Mouse (Mus musculus): ENCODE measurements around the gene Nrxn1.

Nrxn1 gene

DNA sequence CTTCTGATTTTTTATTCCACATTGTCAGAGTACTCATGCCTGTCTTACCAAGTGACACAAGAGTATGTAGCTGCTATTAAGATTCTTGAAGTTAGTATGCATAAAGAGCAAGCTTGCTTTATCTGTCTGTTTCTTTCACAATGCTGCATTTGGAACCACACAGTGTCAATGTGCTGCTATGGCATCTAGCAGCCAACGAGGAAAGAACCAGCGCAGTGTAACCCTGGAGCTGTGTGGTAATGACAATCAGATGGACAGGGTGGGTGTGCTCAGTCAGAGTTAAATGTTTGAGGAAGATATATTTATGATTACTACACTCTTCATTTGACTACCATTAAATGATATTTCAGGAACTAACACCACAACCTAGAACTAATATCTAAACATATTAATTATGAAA, 102.1 kb downstream of the Nrxn1 start:
- no peak for DNase-seq (ENCODE audit: low read depth in 2 of 2, low spot score in 2 of 2)

DNA sequence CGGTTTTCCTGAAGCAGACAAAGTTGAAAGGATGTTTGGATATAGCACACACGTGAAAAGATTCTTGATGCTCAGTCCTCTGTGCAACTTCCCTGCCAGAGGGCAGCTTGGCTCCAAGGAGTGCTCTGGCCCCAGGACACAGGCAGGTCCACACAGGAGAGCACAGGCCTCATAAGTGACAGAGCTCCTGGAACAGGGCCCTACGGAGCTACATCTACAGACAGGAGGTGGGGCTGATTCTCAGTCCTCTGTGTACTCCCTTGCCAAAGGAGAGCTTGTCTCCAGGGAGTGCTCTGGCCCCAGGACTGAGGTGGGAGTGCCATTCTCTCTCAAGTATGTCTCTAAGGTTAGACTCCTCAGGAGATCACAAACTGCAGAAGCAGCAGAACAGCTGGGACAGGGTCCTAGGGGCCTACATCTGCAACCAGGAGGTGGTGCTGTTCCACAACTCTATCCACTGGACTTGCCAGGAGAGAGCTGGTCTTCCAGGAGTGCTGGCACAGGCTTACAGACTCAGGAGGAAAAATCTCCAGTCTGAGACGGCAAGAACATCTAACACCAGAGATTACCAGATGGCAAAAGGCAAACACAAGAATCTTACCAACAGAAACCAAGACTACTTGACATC, 129.9 kb downstream of the Nrxn1 start:
- DNase-seq (ENCODE audit: low read depth in 2 of 2, low spot score in 2 of 2), result no peak

DNA sequence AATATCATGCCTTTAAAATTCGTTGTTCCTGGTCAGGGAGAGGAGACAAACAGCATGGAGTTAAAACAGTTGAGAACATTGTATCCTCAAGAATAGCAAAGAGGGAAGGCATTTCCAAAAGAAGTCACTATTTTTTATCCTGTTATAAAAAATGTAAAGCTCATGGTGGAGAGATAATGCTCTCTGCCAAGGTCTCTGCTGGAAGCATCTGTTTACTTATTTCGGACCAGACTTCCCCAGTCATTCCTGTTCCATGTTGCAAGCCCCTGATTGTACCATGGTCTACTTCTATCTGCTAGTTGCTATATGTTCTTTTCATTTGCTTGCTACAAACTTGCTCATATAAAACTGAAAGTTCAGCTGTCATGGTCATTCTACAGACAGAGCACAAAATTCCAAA, 137.7 kb downstream of the Nrxn1 start:
- DNase-seq (ENCODE audit: low read depth in 2 of 2, low spot score in 2 of 2), result no peak

DNA sequence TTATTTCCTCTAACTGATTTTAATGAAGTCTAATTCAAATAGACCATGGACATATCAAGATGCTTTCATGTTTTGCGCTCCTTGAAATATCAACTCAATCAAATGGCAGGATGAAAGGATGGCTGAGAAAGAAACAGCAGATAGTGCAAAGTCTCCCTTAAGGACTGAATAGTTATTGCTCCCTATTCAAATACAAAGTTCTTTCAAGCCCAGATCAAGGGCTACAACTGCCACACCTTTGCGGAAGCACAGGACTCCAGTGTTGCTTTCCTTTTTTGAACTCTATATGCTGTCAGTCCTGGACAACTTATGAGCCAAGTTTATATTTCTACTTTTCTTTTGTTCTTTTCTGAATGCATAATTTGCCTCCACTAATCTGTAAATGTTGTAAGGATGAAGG, 157.9 kb downstream of the Nrxn1 start:
- DNase-seq (ENCODE audit: low read depth in 2 of 2, low spot score in 2 of 2), result no peak

DNA sequence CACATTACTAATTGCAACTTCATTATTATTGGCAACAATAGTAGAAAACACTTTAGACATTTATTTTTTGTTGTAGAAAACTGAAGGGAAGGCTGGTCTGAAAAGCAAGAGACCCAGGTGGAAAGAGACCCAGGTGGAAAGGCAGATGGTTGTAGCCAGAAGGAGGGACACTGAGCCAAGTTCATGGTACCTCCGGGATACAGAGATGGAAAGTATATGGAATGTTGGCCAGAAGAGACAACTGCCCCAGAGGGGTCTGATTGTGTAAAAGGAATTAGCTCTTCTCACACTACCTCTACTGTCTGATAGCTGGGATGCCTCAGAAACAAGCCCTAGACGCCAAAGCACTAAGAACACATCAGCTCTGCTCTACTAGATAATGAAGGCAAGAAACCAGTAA, 179.6 kb downstream of the Nrxn1 start:
- no peak for DNase-seq (ENCODE audit: low read depth in 2 of 2, low spot score in 2 of 2)

DNA sequence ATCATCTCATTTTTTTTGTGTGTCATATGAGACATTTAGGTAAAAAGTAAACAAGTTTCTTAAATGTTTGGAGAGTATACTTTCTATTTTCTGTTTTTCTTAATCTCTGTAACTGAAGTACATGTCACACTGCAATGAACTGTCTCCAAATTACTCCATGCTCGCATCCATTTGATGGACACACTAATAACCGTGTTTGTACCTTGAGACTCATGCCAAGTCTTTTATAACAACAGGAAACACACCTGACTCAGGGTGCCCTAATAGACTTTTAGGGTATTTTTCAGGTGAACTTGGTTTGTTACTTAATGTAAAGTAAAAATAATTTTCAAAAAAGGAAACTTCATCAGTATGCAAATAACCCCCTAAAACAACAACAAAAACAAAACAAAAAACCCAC, 180.1 kb downstream of the Nrxn1 start:
- DNase-seq (ENCODE audit: low read depth in 2 of 2, low spot score in 2 of 2), result no peak

DNA sequence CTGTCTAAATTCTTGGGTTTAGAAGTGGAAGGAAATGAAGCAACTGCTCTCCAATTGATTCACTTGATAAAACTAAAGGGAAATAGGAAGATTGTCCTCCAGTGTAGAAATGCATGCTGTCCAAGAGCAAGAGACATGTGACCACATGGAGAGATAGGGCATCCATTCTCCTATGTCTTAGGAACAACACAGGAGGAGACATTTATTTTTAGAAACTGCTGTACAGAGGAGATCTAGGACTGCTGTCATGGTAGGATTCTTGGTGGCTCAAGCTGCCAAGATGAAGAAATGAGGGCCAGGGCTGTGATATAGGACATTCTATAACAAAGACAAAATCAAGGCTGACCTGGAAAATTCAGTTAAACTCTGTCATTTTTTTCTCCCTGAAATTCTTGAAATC, 180.5 kb downstream of the Nrxn1 start:
- no peak for DNase-seq (ENCODE audit: low read depth in 2 of 2, low spot score in 2 of 2)

DNA sequence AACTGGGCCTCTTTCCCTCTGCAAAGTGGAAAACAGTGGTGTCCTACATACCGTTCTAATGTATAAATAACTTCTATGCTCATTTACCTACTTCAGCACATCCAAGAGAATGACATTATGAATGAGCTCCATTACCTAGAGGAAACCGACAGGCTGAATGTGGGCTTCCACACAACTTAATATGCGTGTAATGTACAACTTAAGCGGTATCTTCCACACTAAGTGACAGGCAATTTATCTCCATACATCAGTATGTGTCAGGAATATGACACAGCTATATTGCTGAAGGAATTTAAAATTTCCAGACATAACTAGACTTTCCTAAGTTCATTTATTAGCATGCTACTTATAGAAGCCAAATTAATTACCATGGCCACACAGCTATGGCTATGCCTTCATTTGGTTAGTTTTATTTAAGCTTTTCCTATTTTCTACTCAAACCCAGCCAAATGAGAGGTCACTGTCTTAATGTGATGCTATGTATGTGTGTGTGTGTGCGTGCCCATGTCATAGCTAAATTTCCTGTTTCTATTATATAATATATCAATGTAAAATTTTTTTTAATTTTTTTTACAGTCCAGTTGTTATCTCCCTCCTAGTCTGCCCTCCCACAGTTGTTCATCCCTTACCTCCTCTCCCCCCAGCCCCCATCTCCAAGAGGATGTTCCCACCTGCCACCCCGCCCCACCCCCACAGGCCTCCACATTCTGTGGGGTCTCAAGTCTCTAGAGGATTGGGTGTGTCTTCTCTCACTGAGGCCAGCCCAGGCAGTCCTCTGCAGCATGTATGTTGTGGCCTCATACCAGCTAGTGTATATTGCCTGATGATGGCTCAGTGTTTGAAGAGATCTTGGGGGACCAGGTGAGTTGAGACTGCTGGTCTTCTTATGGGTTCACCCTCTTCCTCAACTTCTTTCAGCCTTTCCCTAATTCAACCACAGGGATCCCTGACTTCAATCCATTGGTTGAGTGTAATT, 186.5 kb downstream of the Nrxn1 start:
- DNase-seq (ENCODE audit: low read depth in 2 of 2, low spot score in 2 of 2), result no peak

DNA sequence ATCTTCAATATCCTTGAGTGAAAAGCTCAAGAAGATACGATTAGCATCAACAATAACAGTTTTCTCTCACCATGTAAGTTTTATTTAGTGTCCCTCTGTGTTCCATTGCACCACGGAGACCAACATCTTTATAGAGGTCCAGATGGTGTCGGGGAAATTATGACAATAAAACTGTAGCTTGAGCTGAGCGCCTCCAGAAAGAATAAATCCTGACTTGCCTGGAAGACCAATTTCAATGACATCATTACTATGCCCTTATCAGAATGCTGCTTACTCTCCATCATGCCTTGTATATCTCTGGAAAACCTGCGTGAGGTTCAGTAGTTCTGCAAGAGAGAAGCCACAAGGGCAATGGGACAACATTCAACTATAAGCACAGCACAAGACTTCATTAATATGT, 187.7 kb downstream of the Nrxn1 start:
- DNase-seq (ENCODE audit: low read depth in 2 of 2, low spot score in 2 of 2), result no peak

DNA sequence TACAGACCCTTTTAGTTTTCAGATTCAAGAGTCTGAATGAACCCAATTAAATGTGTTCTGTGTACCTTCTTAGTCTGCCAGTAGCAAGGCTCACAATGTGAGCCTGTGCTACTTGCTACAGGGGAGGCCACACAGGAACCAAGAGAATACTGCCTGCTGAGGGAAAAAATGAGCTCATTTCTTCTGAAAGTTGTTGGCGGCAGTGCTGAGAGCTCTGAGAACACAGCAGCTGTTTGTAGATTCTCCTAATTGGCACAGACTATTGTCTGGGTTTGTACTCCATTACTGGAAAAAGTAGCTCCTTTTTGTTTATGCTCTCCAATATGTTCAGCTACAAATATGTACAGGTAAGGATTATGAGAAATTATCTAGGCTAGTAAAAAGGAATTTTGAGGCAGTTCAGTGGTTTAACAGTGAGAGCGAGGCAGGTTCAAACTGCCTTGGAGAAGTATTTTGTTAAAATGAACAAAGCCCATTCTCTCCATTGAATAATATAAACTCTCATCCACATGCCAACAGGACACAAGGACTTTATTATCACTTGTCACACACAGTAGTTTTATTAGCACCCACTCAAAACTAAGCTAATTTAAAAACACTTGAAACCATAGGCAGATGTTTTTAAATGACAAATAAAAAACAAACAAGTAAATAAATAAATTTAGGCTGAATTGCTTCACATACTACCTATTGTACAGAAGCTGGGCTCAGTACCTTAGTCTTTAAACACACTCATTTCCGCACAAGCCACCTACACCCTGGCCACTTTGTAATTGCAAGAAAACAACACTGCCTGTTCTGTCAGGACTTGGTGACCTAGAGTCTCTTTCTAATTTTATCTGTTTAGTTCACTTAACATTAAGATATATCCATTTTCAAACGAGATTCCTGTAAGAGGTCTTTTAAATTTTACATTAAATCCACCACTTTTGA, 200.3 kb downstream of the Nrxn1 start:
- DNase-seq (ENCODE audit: low read depth in 2 of 2, low spot score in 2 of 2), result no peak

DNA sequence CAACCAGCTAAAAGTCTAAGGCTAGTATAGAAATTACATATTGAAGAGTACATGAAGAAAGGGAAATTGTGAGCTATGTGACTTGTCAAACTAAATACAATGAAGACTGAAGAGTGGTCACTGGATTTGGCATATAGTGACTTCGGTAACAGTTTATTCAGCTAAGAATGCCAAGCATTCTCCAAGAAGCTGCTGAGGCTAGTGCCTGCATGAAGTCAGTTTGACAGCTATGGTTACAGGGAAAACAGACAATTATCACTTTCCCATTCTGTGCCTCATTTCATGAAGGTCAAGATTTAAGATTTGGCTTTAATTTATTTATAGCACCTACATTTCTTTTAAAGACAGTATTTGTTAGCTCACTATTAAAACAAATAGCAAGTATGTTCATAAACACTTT, 201.2 kb downstream of the Nrxn1 start:
- no peak for DNase-seq (ENCODE audit: low read depth in 2 of 2, low spot score in 2 of 2)

DNA sequence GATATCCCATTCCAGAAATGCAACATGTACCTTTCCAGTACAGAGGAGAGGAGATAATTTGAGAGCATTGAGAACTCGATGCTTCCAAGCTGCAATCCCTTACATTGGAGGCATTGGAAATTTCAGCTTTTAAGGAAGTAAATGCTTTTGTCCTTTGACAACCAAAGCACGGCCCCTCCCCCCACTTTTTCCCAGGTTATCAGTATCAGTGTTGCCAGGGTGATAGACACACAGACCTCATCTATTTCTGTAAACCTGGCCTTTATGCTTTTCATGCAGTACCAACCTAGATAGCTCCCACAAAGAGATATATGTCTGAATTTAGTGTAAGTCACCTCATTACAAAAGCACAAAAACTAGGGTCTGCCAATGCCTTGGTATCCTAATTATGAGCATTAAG, 235.6 kb downstream of the Nrxn1 start:
- no peak for DNase-seq (ENCODE audit: low read depth in 2 of 2, low spot score in 2 of 2)

DNA sequence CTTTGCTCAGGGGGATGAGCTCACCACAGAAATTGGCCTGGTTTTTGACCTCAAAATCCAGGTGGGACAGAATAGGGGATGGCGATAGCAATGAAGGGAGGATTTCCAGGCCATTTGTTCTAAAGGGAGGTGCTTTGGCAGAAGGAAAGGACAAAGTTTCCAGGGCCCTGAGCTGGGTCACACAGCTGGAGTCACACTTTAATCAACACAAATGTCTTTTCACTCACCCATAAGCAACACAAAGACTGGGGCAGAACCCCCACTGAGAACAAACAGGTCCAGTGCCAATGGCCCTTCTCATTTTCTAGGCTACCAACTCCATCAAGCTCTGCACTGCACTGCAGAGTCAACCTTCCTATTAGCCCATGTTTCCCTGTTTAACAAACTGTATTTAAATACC, 249.0 kb downstream of the Nrxn1 start:
- DNase-seq (ENCODE audit: low read depth in 2 of 2, low spot score in 2 of 2), result no peak

DNA sequence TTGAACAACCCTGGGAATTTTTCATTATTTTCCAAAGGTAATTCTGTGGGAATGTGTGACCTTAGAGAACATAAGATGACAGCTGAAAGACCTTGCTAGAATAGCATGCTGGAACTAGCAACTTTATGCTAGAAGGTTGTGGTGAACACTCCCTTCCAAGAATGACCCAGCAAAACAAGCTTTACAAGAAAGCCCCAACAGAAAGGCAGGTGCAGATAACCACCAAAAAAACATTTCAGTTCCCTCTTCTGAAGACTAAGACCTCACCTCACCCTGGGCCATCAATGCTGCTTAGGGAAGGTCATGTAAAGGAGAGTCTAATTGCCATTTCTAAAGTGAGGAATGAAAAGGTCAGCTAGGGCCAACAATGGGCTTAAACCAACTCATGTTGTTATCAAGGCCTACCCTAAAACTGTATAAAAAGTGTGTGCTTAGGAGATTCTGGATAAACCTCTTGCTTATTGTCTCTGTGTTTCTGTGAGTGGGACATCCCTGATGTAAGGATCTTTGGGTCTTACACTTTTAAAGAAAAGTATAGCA, 249.7 kb downstream of the Nrxn1 start:
- no peak for DNase-seq (ENCODE audit: low read depth in 2 of 2, low spot score in 2 of 2)

DNA sequence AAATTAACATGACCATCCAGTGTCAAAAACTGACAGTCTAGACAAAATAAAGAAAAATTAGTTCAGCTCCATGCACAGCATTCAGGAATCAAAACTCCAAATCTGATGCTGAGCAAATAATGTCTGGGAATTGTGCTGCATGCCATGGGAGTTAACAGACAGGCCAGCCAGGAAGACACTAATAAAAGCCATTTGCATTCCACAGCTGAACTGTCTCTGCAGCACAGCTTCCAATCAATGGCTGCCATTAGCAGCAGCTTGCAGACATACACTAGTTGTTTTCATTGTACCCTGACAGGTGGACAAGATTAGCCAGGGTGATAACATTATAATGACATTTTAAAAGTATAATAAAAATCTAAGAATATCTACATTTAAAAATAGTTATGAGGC, 255.9 kb downstream of the Nrxn1 start:
- DNase-seq (ENCODE audit: low read depth in 2 of 2, low spot score in 2 of 2), result no peak

DNA sequence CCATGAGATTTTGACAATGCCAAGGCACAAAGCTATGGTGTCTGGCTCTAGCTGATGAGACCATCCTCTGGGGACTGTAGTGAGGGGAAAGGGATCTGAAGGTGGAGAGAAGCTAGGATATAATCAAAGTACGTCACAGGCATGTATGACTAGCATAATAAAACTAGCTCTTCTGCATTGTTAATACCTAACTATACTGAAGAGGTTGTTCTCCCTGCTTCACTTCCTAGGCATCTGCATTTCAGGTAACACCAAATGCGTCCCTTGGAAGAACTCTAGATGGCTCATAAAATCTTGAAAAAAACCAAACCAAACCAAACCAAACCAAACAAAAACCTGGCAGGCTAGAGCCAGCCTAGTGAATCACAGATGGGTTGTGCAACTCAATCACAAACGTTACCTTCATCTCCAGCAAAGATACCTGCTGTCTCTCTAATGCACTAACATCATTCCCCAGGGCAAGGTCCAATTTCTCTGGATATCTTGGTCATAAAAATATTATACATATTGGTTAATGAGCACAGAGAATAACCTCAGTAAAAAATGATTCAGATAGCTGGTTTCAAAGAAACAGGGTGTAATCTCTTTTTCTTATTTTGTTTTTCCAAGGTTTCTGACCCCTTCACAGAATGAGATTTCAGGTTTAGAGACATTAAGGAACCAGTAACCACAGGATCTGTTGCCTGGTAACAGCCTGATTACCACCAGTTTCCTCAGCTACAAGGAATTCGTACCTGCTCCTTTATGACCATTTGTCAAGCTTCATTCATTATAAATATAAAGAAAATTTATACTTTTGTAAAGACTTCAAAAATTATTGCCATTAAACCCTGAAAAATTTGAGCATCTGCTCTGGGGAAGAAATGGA, 256.5 kb downstream of the Nrxn1 start:
- DNase-seq (ENCODE audit: low read depth in 2 of 2, low spot score in 2 of 2), result no peak

DNA sequence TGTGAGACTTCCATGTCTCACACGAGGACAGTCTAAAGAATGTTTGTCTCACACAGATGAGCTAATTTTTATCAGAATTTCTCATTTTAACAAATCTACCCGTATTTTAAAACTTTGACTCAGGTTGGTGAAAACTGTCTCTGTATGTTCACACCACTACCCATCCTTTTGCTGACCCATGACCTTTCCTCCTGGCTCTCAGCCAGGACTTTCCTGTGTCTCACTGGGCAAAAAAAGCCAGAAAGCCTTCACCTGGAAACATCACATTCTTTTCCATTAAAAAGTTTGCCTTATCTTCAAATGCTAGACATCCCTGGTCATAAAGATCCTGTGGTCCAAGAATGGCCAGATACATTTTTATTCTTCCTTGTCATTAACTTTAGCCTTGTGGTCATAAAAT, 274.5 kb downstream of the Nrxn1 start:
- no peak for DNase-seq (ENCODE audit: low read depth in 2 of 2, low spot score in 2 of 2)

DNA sequence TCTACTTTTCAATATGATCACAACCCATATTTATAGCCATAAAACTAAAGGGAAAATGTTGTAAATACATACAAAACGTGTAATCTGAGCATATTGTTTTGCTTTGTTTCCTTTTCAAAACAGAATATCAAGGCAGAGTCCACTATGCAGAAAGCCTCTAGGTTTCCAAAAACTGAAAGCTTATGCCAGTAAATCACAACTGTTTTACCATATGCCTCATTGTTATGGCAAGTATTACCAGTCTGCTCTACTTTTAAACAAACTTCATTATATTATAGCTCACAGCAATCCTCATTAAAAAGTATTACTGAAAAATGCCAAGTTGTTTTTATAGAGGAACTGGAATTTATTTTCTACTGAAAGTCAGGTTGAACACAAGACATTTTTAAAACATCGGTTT, 275.0 kb downstream of the Nrxn1 start:
- DNase-seq (ENCODE audit: low read depth in 2 of 2, low spot score in 2 of 2), result no peak

DNA sequence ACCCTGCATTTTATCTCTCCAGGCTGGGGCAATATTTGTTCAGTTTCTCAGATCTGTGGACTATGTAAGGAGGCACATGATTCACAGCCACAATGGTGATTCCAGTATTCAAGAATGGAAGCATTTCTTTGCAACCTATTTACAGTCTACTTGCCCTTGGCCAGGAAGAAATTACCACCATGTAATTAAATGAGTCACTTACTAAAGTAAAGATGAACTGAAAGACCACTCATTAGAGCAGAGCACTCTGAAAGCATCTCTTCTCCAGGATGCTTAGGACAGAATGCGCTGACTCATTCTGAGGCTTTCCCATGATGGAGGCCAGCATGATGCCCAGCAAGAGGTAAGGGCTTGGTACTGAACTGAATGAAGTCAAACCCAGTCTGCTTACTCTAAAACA, 277.6 kb downstream of the Nrxn1 start:
- DNase-seq (ENCODE audit: low read depth in 2 of 2, low spot score in 2 of 2), result no peak

DNA sequence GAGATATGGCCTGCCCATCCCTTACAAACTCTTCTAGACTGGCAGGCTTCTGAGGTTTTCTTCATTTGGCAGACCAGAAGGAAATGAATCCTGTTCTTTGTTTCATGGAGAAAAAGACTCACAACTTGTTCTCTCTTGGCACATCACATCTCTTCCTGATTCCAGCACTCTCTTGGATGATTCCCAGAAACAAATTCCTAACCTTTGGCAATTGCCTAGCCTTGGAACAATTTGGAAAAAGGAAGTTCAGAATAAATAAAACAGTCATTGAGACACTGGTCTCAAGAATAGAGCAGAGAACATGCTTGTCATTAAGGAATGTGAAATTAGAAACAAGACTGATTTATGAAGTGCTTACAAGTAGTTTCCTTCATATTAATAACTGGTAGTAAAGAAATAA, 279.1 kb downstream of the Nrxn1 start:
- no peak for DNase-seq (ENCODE audit: low read depth in 2 of 2, low spot score in 2 of 2)
